Mouse (Mus musculus): ENCODE results near the gene Atp7b. TPM values are rescaled to one million over a fixed set of nuclear protein-coding genes. Genes with fewer than 3 reads are reported as not detected.

The Atp7b gene
- polyA plus RNA-seq, 1 experiment from 2014 or later: 1.3 TPM

- no peak overlapping the region for H3K4me3 ChIP-seq (ENCODE audit: low read length)
- H3K9ac ChIP-seq (ENCODE audit: low read length): no peak overlapping the region
- no peaks in the 10 kb centered on the region for H3K36me3 ChIP-seq (ENCODE audit: control insufficient read depth, insufficient read depth)
- no peaks in the 10 kb centered on the region for H3K4me1 ChIP-seq (ENCODE audit: control insufficient read depth, insufficient read depth, low read length)
- no peaks in the 10 kb centered on the region for H3K27me3 ChIP-seq (ENCODE audit: control insufficient read depth, insufficient read depth, low read length)
- 77% methylated on average over 24 of the region's 24 CpGs for WGBS
- no peak overlapping the region for H3K27ac ChIP-seq (ENCODE audit: low read length)
- H3K4me2 ChIP-seq (ENCODE audit: low read depth, low read length): no peak overlapping the region
- no peak for ATAC-seq (replicated peaks; ENCODE audit: extremely low read depth, insufficient read depth, low FRiP score)
- H3K9me3 ChIP-seq (replicated peaks; ENCODE audit: control insufficient read depth, low read length): no peaks in the 10 kb centered on the region
These were observed 46.9 kb downstream of the Atp7b start for GRCm38 (mm10) chr8:22013034-22013707.

- no peak for ATAC-seq (replicated peaks; ENCODE audit: extremely low read depth, insufficient read depth, low FRiP score)
- Histone ChIP-seq H3K4me1 (ENCODE audit: control insufficient read depth, insufficient read depth, low read length) (no peaks in the 10 kb centered on the region), H3K4me2 (ENCODE audit: low read depth, low read length) (no peak overlapping the region), H3K9me3 (replicated peaks; ENCODE audit: control insufficient read depth, low read length) (no peaks in the 10 kb centered on the region), H3K27me3 (ENCODE audit: control insufficient read depth, insufficient read depth, low read length) (no peaks in the 10 kb centered on the region), H3K36me3 (ENCODE audit: control insufficient read depth, insufficient read depth) (no peaks in the 10 kb centered on the region), H3K9ac (ENCODE audit: low read length) (no peak overlapping the region), H3K27ac (ENCODE audit: low read length) (no peak overlapping the region; the same call in 1 of the 2 replicates), H3K4me3 (ENCODE audit: low read length) (no peak overlapping the region)
- 36% methylated on average over 3 of the region's 3 CpGs for WGBS
These were observed 50.7 kb downstream of the Atp7b start for GRCm38 (mm10) chr8:22009403-22009802.

GRCm38 (mm10) chr8:22006423-22006822, 53.7 kb downstream of the Atp7b start:
- H3K36me3 ChIP-seq (ENCODE audit: control insufficient read depth, insufficient read depth): no peaks in the 10 kb centered on the region
- H3K27ac ChIP-seq (ENCODE audit: low read length): no peak overlapping the region
- no peak overlapping the region for H3K9ac ChIP-seq (ENCODE audit: low read length)
- ATAC-seq (replicated peaks; ENCODE audit: extremely low read depth, insufficient read depth, low FRiP score): no peak
- no peaks in the 10 kb centered on the region for H3K4me1 ChIP-seq (ENCODE audit: control insufficient read depth, insufficient read depth, low read length)
- H3K9me3 ChIP-seq (replicated peaks; ENCODE audit: control insufficient read depth, low read length): no peaks in the 10 kb centered on the region
- no peak overlapping the region for H3K4me3 ChIP-seq (ENCODE audit: low read length)
- WGBS: 71% methylated on average over 6 of the region's 6 CpGs
- H3K27me3 ChIP-seq (ENCODE audit: control insufficient read depth, insufficient read depth, low read length): no peaks in the 10 kb centered on the region
- H3K4me2 ChIP-seq (ENCODE audit: low read depth, low read length): no peak overlapping the region

GRCm38 (mm10) chr8:22004750-22005522, 55.2 kb downstream of the Atp7b start:
- 69% methylated on average over 14 of the region's 14 CpGs for WGBS
- Histone ChIP-seq H3K27ac (ENCODE audit: low read length) (no peak overlapping the region), H3K4me3 (ENCODE audit: low read length) (no peak overlapping the region), H3K4me1 (ENCODE audit: control insufficient read depth, insufficient read depth, low read length) (no peaks in the 10 kb centered on the region), H3K36me3 (ENCODE audit: control insufficient read depth, insufficient read depth) (no peaks in the 10 kb centered on the region), H3K4me2 (ENCODE audit: low read depth, low read length) (no peak overlapping the region), H3K9me3 (replicated peaks; ENCODE audit: control insufficient read depth, low read length) (no peaks in the 10 kb centered on the region), H3K9ac (ENCODE audit: low read length) (no peak overlapping the region), H3K27me3 (ENCODE audit: control insufficient read depth, insufficient read depth, low read length) (no peaks in the 10 kb centered on the region)
- ATAC-seq (replicated peaks; ENCODE audit: extremely low read depth, insufficient read depth, low FRiP score): no peak

GRCm38 (mm10) chr8:21995181-21995580, 64.9 kb downstream of the Atp7b start:
- H3K4me1 ChIP-seq (ENCODE audit: control insufficient read depth, insufficient read depth, low read length): no peaks in the 10 kb centered on the region
- no peaks in the 10 kb centered on the region for H3K9me3 ChIP-seq (replicated peaks; ENCODE audit: control insufficient read depth, low read length)
- ATAC-seq (replicated peaks; ENCODE audit: extremely low read depth, insufficient read depth, low FRiP score): no peak
- no peak overlapping the region for H3K4me2 ChIP-seq (ENCODE audit: low read depth, low read length)
- no peak overlapping the region for H3K9ac ChIP-seq (ENCODE audit: low read length)
- no peak overlapping the region for H3K27ac ChIP-seq (ENCODE audit: low read length)
- WGBS: 44% methylated on average over 3 of the region's 3 CpGs
- no peaks in the 10 kb centered on the region for H3K36me3 ChIP-seq (ENCODE audit: control insufficient read depth, insufficient read depth)
- H3K27me3 ChIP-seq (ENCODE audit: control insufficient read depth, insufficient read depth, low read length): no peaks in the 10 kb centered on the region
- no peak overlapping the region for H3K4me3 ChIP-seq (ENCODE audit: low read length)

- Histone ChIP-seq H3K36me3 (ENCODE audit: control insufficient read depth, insufficient read depth) (no peaks in the 10 kb centered on the region), H3K9me3 (replicated peaks; ENCODE audit: control insufficient read depth, low read length) (no peaks in the 10 kb centered on the region), H3K4me3 (ENCODE audit: low read length) (no peak overlapping the region), H3K9ac (ENCODE audit: low read length) (no peak overlapping the region), H3K27me3 (ENCODE audit: control insufficient read depth, insufficient read depth, low read length) (no peaks in the 10 kb centered on the region), H3K4me2 (ENCODE audit: low read depth, low read length) (no peak overlapping the region), H3K27ac (ENCODE audit: low read length) (no peak overlapping the region), H3K4me1 (ENCODE audit: control insufficient read depth, insufficient read depth, low read length) (no peaks in the 10 kb centered on the region)
- ATAC-seq (replicated peaks; ENCODE audit: extremely low read depth, insufficient read depth, low FRiP score): no peak
- WGBS: 19% methylated on average over 6 of the region's 6 CpGs
These were observed 67.9 kb downstream of the Atp7b start for GRCm38 (mm10) chr8:21992184-21992583.

GRCm38 (mm10) chr8:21981664-21982337, 78.3 kb downstream of the Atp7b start:
- no peak overlapping the region for H3K4me2 ChIP-seq (ENCODE audit: low read depth, low read length)
- no peaks in the 10 kb centered on the region for H3K4me1 ChIP-seq (ENCODE audit: control insufficient read depth, insufficient read depth, low read length)
- H3K9me3 ChIP-seq (replicated peaks; ENCODE audit: control insufficient read depth, low read length): no peaks in the 10 kb centered on the region
- H3K9ac ChIP-seq (ENCODE audit: low read length): no peak overlapping the region
- H3K27me3 ChIP-seq (ENCODE audit: control insufficient read depth, insufficient read depth, low read length): no peaks in the 10 kb centered on the region
- WGBS: 58% methylated on average over 8 of the region's 8 CpGs
- no peaks in the 10 kb centered on the region for H3K36me3 ChIP-seq (ENCODE audit: control insufficient read depth, insufficient read depth)
- H3K4me3 ChIP-seq (ENCODE audit: low read length): no peak overlapping the region
- no peak overlapping the region for H3K27ac ChIP-seq (ENCODE audit: low read length)
- no peak for ATAC-seq (replicated peaks; ENCODE audit: extremely low read depth, insufficient read depth, low FRiP score)

GRCm38 (mm10) chr8:21978193-21978592, 81.9 kb downstream of the Atp7b start:
- Histone ChIP-seq H3K4me1 (ENCODE audit: control insufficient read depth, insufficient read depth, low read length) (no peaks in the 10 kb centered on the region), H3K4me2 (ENCODE audit: low read depth, low read length) (no peak overlapping the region), H3K27me3 (ENCODE audit: control insufficient read depth, insufficient read depth, low read length) (no peaks in the 10 kb centered on the region), H3K9me3 (replicated peaks; ENCODE audit: control insufficient read depth, low read length) (no peaks in the 10 kb centered on the region), H3K27ac (ENCODE audit: low read length) (no peak overlapping the region), H3K4me3 (ENCODE audit: low read length) (no peak overlapping the region), H3K9ac (ENCODE audit: low read length) (no peak overlapping the region), H3K36me3 (ENCODE audit: control insufficient read depth, insufficient read depth) (no peaks in the 10 kb centered on the region)
- WGBS: 62% methylated on average over 4 of the region's 4 CpGs
- no peak for ATAC-seq (replicated peaks; ENCODE audit: extremely low read depth, insufficient read depth, low FRiP score)

- Histone ChIP-seq H3K4me2 (ENCODE audit: low read depth, low read length) (no peak within 1 kb of the TSS), H3K27me3 (ENCODE audit: control insufficient read depth, insufficient read depth, low read length) (no peaks in the 10 kb centered on the region), H3K27ac (ENCODE audit: low read length) (no peak within 1 kb of the TSS), H3K9me3 (replicated peaks; ENCODE audit: control insufficient read depth, low read length) (no peaks in the 10 kb centered on the region), H3K4me1 (ENCODE audit: control insufficient read depth, insufficient read depth, low read length) (no peaks in the 10 kb centered on the region), H3K9ac (ENCODE audit: low read length) (no peak within 1 kb of the TSS), H3K4me3 (ENCODE audit: low read length) (no peak within 1 kb of the TSS), H3K36me3 (ENCODE audit: control insufficient read depth, insufficient read depth) (no peaks in the 10 kb centered on the region)
- WGBS: 70% methylated on average over 3 of the region's 3 CpGs
- ATAC-seq (replicated peaks; ENCODE audit: extremely low read depth, insufficient read depth, low FRiP score): no peak
These were observed 90.6 kb downstream of the Atp7b start, which contains the start of gene Ccdc70 for GRCm38 (mm10) chr8:21969475-21969874. Gene Ccdc70, plus strand, starts transcription at chr8:21969775.

Data from heart, embryonic 16.5 days (tissue).